Mouse (Mus musculus): ENCODE results near the gene Ttyh3. TPM values are rescaled to one million over a fixed set of nuclear protein-coding genes. Genes with fewer than 3 reads are reported as not detected.
"Not testable (repeated sequence)": the region's sequence is repeated elsewhere in the genome, so short reads cannot be mapped to it uniquely, and the experiment has no call there.

Ttyh3 gene
- total and polyA plus RNA-seq, 3 experiments, result 9.8 to 100 (median 68.7) TPM

DNA sequence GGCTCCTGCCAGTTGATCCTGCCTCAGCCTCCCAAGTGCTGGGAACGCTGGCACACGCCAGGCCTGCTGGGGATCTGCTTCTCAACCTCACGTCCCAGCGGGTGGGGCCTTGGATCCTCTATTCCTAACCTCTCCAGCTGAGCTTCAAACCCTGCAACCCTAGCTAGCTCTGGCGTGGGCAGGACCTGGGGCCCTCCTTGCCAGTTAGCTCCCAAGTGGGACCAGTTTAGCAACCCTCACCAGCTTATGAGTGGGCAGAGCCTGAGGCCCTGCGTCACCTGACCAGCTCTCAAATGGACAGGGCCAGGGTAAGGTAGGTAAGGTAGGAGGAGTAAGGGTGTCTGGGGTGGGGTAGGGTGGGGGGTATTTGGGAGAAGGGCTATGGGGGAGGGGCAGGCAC lies 31.2 kb upstream of the Ttyh3 start:
- H3K4me1 ChIP-seq (ENCODE audit: insufficient read depth, low read depth, low read length), result peaks cover 4% of the 10 kb centered on the region
- ATAC-seq (ENCODE audit: extremely low read depth, insufficient number of reproducible peaks, low FRiP score, poor library complexity, severe bottlenecking) (no peak), DNase-seq (ENCODE audit: low spot score) (no peak)
- H3K27me3 ChIP-seq (ENCODE audit: insufficient read depth, low read length), result peaks cover 20% of the 10 kb centered on the region
- no peak for TF ChIP-seq TAL1 (conservative IDR thresholded peaks at IDR 0.05; ENCODE audit: low read depth, low read length)
- no peak for TF ChIP-seq GATA1 (IDR thresholded peaks at IDR 0.05; ENCODE audit: borderline replicate concordance, low read length)
- TF ChIP-seq GATA2 (IDR thresholded peaks at IDR 0.05; ENCODE audit: borderline replicate concordance, low read depth, low read length), result no peak
- TF ChIP-seq CTCF (IDR thresholded peaks at IDR 0.05; ENCODE audit: low read depth, low read length), result no peak
- TF ChIP-seq POLR2AphosphoS5 (IDR thresholded peaks at IDR 0.05; ENCODE audit: insufficient replicate concordance, low read depth, low read length), result no peak
- H3K9me3 ChIP-seq (replicated peaks), result no peaks in the 10 kb centered on the region
- H3K4me3 ChIP-seq (ENCODE audit: low read depth, low read length), result no peak overlapping the region
- no peaks in the 10 kb centered on the region for H3K36me3 ChIP-seq (replicated peaks)

DNA sequence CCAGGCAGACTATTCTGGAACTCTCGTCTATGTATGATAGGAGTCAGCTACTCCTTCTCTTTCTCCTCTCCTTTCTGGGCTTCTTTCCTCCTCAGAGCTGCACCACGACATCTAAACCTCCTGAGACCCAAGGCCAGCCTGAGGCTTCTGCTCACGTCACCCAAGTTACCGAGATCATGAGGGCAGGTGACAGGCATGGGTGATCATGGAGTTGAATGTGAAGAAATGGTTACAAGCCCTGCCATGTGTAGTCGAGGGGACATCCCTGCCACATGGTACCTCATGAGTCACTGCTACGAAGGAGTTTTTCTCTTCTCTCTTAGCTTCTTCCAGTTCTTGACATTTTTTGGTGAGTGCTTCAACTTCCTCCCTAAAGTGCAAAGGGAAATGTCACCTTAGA lies 28.3 kb upstream of the Ttyh3 start:
- ATAC-seq (ENCODE audit: extremely low read depth, insufficient number of reproducible peaks, low FRiP score, poor library complexity, severe bottlenecking) (no peak), DNase-seq (ENCODE audit: low spot score) (no peak)
- H3K9me3 ChIP-seq (replicated peaks), result no peaks in the 10 kb centered on the region
- peaks cover under 1% of the 10 kb centered on the region for H3K4me1 ChIP-seq (ENCODE audit: insufficient read depth, low read depth, low read length)
- peaks cover 25% of the 10 kb centered on the region for H3K27me3 ChIP-seq (ENCODE audit: insufficient read depth, low read length)
- TF ChIP-seq CTCF (IDR thresholded peaks at IDR 0.05; ENCODE audit: low read depth, low read length), result no peak
- no peak for TF ChIP-seq GATA2 (IDR thresholded peaks at IDR 0.05; ENCODE audit: borderline replicate concordance, low read depth, low read length)
- TF ChIP-seq POLR2AphosphoS5 (IDR thresholded peaks at IDR 0.05; ENCODE audit: insufficient replicate concordance, low read depth, low read length), result no peak
- no peak for TF ChIP-seq TAL1 (conservative IDR thresholded peaks at IDR 0.05; ENCODE audit: low read depth, low read length)
- no peak for TF ChIP-seq GATA1 (IDR thresholded peaks at IDR 0.05; ENCODE audit: borderline replicate concordance, low read length)
- no peaks in the 10 kb centered on the region for H3K36me3 ChIP-seq (replicated peaks)
- no peak overlapping the region for H3K4me3 ChIP-seq (ENCODE audit: low read depth, low read length)

DNA sequence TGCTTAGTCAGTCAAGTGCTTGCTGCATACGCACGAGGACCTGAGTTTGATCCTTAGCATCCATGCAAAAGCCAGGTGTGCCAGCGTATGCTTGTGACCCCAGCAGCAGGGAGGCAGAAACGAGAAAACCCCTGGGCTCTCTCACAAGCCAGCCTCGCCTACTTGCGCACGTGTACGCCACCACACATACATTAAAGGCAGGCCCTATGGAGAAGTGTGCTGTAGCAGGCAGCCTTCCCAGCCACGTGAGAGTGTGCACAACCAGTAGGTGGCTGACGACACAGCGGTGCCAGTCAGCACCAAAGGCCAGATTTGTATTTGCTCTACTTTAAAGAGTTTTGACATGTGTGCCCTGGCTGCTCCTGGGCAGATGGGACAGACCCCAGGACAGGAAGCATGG lies 26.8 kb upstream of the Ttyh3 start:
- Histone ChIP-seq H3K27me3 (ENCODE audit: insufficient read depth, low read length) (peaks cover 36% of the 10 kb centered on the region), H3K4me1 (ENCODE audit: insufficient read depth, low read depth, low read length) (no peaks in the 10 kb centered on the region; the same call in 1 of the 2 replicates), H3K9me3 (replicated peaks) (no peaks in the 10 kb centered on the region), H3K36me3 (replicated peaks) (no peaks in the 10 kb centered on the region), H3K4me3 (ENCODE audit: low read depth, low read length) (no peak overlapping the region)
- ATAC-seq (ENCODE audit: extremely low read depth, insufficient number of reproducible peaks, low FRiP score, poor library complexity, severe bottlenecking) (no peak), DNase-seq (ENCODE audit: low spot score) (no peak)
- TF ChIP-seq CTCF (IDR thresholded peaks at IDR 0.05; ENCODE audit: low read depth, low read length), result no peak
- no peak for TF ChIP-seq GATA2 (IDR thresholded peaks at IDR 0.05; ENCODE audit: borderline replicate concordance, low read depth, low read length)
- no peak for TF ChIP-seq TAL1 (conservative IDR thresholded peaks at IDR 0.05; ENCODE audit: low read depth, low read length)
- TF ChIP-seq POLR2AphosphoS5 (IDR thresholded peaks at IDR 0.05; ENCODE audit: insufficient replicate concordance, low read depth, low read length), result no peak
- TF ChIP-seq GATA1 (IDR thresholded peaks at IDR 0.05; ENCODE audit: borderline replicate concordance, low read length), result no peak

DNA sequence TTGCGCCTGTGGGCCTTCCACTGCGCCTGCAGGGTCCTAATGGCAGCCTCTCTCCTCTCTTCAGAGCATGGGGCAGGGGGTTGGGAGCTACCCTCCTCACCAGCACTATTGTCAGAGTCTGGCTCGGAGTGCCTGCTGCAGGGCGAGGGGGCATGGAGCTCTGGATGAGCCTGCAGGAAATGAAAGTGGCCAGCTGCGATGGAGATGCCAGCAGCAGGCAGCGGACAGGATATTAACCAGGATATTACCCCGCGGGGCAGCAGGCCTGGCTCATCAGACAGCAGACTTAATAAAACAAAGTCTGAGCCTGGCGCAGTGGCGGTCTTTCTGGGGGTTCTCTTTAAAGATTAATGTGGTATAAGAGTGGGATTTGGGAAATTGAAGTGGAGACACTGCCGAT lies 26.2 kb upstream of the Ttyh3 start:
- TF ChIP-seq CTCF (IDR thresholded peaks at IDR 0.05; ENCODE audit: low read depth, low read length) (no peak), GATA2 (IDR thresholded peaks at IDR 0.05; ENCODE audit: borderline replicate concordance, low read depth, low read length) (no peak), TAL1 (conservative IDR thresholded peaks at IDR 0.05; ENCODE audit: low read depth, low read length) (no peak), POLR2AphosphoS5 (IDR thresholded peaks at IDR 0.05; ENCODE audit: insufficient replicate concordance, low read depth, low read length) (no peak), GATA1 (IDR thresholded peaks at IDR 0.05; ENCODE audit: borderline replicate concordance, low read length) (no peak)
- Histone ChIP-seq H3K9me3 (replicated peaks) (no peaks in the 10 kb centered on the region), H3K27me3 (ENCODE audit: insufficient read depth, low read length) (peaks cover 40% of the 10 kb centered on the region), H3K36me3 (replicated peaks) (no peaks in the 10 kb centered on the region), H3K4me1 (ENCODE audit: insufficient read depth, low read depth, low read length) (no peaks in the 10 kb centered on the region; the same call in 1 of the 2 replicates), H3K4me3 (ENCODE audit: low read depth, low read length) (no peak overlapping the region)
- no peak for ATAC-seq (ENCODE audit: extremely low read depth, insufficient number of reproducible peaks, low FRiP score, poor library complexity, severe bottlenecking)
- DNase-seq (ENCODE audit: low spot score), result no peak

DNA sequence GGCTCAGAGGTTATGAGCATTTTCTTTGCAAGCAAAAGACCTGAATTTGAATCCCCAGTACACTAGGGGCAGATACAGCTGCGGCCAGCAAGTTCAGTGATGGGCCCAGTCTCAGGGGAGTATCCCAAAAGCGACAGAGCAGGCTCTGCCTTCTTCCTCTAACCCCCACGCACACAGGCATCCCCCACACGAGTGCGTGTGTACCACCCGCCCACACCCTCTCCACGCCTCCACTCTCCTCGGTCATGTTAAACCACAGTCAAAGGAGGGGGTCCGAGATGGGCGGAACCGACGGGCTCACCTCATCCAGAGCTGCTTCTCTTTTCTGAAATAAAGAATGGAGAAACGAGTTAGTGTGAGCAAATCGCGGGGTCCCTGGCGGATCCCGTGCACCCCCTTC lies 25.2 kb upstream of the Ttyh3 start:
- ATAC-seq (ENCODE audit: extremely low read depth, insufficient number of reproducible peaks, low FRiP score, poor library complexity, severe bottlenecking), result no peak
- H3K36me3 ChIP-seq (replicated peaks), result no peaks in the 10 kb centered on the region

DNA sequence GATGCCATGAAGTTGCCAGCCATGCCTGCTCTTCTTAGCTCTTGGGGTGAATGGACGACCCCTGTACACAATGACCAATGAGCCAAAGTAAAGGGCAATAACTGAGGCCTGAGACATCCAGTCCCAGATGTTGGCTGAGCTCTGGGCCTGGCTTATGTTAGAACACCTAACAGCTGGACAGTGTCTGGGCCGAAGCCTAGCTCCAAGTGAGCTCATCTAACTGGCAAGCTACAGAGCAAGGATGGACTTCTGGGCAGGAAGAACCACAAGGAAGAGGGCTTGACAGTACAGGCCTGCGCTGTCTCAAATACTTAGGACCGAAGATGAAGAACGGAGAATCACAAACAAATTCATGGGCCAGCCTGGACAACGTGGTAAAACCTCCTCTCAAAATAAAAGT lies 23.8 kb upstream of the Ttyh3 start:
- DNase-seq (ENCODE audit: low spot score); H3K4me1 ChIP-seq (ENCODE audit: insufficient read depth, low read depth, low read length); H3K36me3 ChIP-seq (replicated peaks); ATAC-seq (ENCODE audit: extremely low read depth, insufficient number of reproducible peaks, low FRiP score, poor library complexity, severe bottlenecking); H3K4me3 ChIP-seq (ENCODE audit: low read depth, low read length): not testable (repeated sequence)
- Histone ChIP-seq H3K27me3 (ENCODE audit: insufficient read depth, low read length) (peaks cover 40% of the 10 kb centered on the region), H3K9me3 (replicated peaks) (peaks cover 10% of the 10 kb centered on the region)

More for the DNA sequence above, 25.2 kb upstream of the Ttyh3 start:
- TF ChIP-seq TAL1 (conservative IDR thresholded peaks at IDR 0.05; ENCODE audit: low read depth, low read length), result no peak
- TF ChIP-seq GATA1 (IDR thresholded peaks at IDR 0.05; ENCODE audit: borderline replicate concordance, low read length), result no peak
- TF ChIP-seq GATA2 (IDR thresholded peaks at IDR 0.05; ENCODE audit: borderline replicate concordance, low read depth, low read length), result no peak
- TF ChIP-seq CTCF (IDR thresholded peaks at IDR 0.05; ENCODE audit: low read depth, low read length), result no peak
- TF ChIP-seq POLR2AphosphoS5 (IDR thresholded peaks at IDR 0.05; ENCODE audit: insufficient replicate concordance, low read depth, low read length), result no peak
- Histone ChIP-seq H3K4me3 (ENCODE audit: low read depth, low read length) (no peak overlapping the region), H3K27me3 (ENCODE audit: insufficient read depth, low read length) (peaks cover 44% of the 10 kb centered on the region), H3K9me3 (replicated peaks) (peaks cover 5% of the 10 kb centered on the region), H3K4me1 (ENCODE audit: insufficient read depth, low read depth, low read length) (no peaks in the 10 kb centered on the region; the same call in 1 of the 2 replicates)
- DNase-seq (ENCODE audit: low spot score), result no peak

DNA sequence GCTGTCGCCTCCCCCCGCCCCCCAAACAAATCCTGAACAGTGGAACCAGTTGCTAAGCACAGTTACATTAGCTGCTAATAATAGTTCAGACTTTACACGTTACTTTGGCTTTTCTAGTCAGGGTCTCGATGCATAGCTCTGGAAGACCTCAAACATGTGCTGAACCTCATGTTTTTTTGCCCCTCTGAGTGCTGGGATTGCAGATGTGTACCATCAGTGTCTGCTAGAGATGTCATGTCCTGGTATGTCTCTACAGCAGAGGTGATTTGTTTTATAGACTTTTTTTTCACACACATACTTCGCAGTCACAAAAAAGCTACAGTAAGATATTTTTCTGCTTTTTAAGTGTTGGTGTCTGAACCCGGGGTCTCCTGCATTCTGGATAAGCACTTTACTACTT lies 23.3 kb upstream of the Ttyh3 start:
- no peak overlapping the region for H3K4me3 ChIP-seq (ENCODE audit: low read depth, low read length)
- DNase-seq (ENCODE audit: low spot score), result no peak
- TF ChIP-seq CTCF (IDR thresholded peaks at IDR 0.05; ENCODE audit: low read depth, low read length) (no peak), GATA2 (IDR thresholded peaks at IDR 0.05; ENCODE audit: borderline replicate concordance, low read depth, low read length) (no peak), POLR2AphosphoS5 (IDR thresholded peaks at IDR 0.05; ENCODE audit: insufficient replicate concordance, low read depth, low read length) (no peak), TAL1 (conservative IDR thresholded peaks at IDR 0.05; ENCODE audit: low read depth, low read length) (no peak), GATA1 (IDR thresholded peaks at IDR 0.05; ENCODE audit: borderline replicate concordance, low read length) (no peak)
- peaks cover 10% of the 10 kb centered on the region for H3K9me3 ChIP-seq (replicated peaks)
- H3K27me3 ChIP-seq (ENCODE audit: insufficient read depth, low read length), result peaks cover 42% of the 10 kb centered on the region
- no peaks in the 10 kb centered on the region for H3K36me3 ChIP-seq (replicated peaks)
- ATAC-seq (ENCODE audit: extremely low read depth, insufficient number of reproducible peaks, low FRiP score, poor library complexity, severe bottlenecking), result no peak
- H3K4me1 ChIP-seq (ENCODE audit: insufficient read depth, low read depth, low read length), result no peaks in the 10 kb centered on the region
